Mouse (Mus musculus): ENCODE data around the gene Sycp3. TPM values are rescaled to one million over a fixed set of nuclear protein-coding genes. Genes with fewer than 3 reads are reported as not detected.
A peak's percentile ranks its signal among the peaks of the same experiment; 100 is the strongest.

The Sycp3 gene
- total and polyA plus RNA-seq, 2 experiments from 2014 or later = 0.50 TPM; not detected in 1

- ATAC-seq = no peak
- 80% methylated on average over 11 of the region's 11 CpGs for WGBS
Measured at GRCm38 (mm10) chr10:88496864-88497564, 37.6 kb downstream of the Sycp3 start.

GRCm38 (mm10) chr10:88499993-88500392 lies 40.6 kb downstream of the Sycp3 start:
- no peak overlapping the region for H3K27ac ChIP-seq
- no peak for TF ChIP-seq CTCF (IDR thresholded peaks at IDR 0.05; ENCODE audit: low read depth)

More at GRCm38 (mm10) chr10:88496864-88497564, 37.6 kb downstream of the Sycp3 start:
- Histone ChIP-seq H3K4me2 (ENCODE audit: low read depth, low read length) (no peak overlapping the region), H3K4me1 (ENCODE audit: insufficient read depth, low read length) (peaks cover 5% of the 10 kb centered on the region; the same call in 1 of the 2 replicates), H3K4me3 (ENCODE audit: low read length) (no peak overlapping the region), H3K27me3 (ENCODE audit: insufficient read depth, low read length) (no peaks in the 10 kb centered on the region), H3K9ac (replicated peaks; ENCODE audit: low read length) (no peak overlapping the region), H3K36me3 (ENCODE audit: insufficient read depth, low read length) (no peaks in the 10 kb centered on the region), H3K27ac (no peak overlapping the region), H3K9me3 (ENCODE audit: low read length) (no peaks in the 10 kb centered on the region)
- no peak for DNase-seq (ENCODE audit: low spot score)
- no peak for TF ChIP-seq CTCF (IDR thresholded peaks at IDR 0.05; ENCODE audit: low read depth)

GRCm38 (mm10) chr10:88501370-88501769 lies 42.0 kb downstream of the Sycp3 start:
- WGBS = 86% methylated on average over 10 of the region's 10 CpGs
- no peak overlapping the region for H3K4me2 ChIP-seq (ENCODE audit: low read depth, low read length)
- no peak for TF ChIP-seq CTCF (IDR thresholded peaks at IDR 0.05; ENCODE audit: low read depth)
- DNase-seq (ENCODE audit: low spot score) = no peak
- no peak overlapping the region for H3K4me3 ChIP-seq (ENCODE audit: low read length)
- ATAC-seq = no peak
- H3K9ac ChIP-seq (replicated peaks; ENCODE audit: low read length) = no peak overlapping the region
- H3K9me3 ChIP-seq (ENCODE audit: low read length) = no peaks in the 10 kb centered on the region
- no peaks in the 10 kb centered on the region for H3K36me3 ChIP-seq (ENCODE audit: insufficient read depth, low read length)
- no peak overlapping the region for H3K27ac ChIP-seq
- H3K4me1 ChIP-seq (ENCODE audit: insufficient read depth, low read length) = peaks cover 12% of the 10 kb centered on the region; the same call in 1 of the 2 replicates
- H3K27me3 ChIP-seq (ENCODE audit: insufficient read depth, low read length) = no peaks in the 10 kb centered on the region

More at GRCm38 (mm10) chr10:88499993-88500392, 40.6 kb downstream of the Sycp3 start:
- no peak for ATAC-seq
- Histone ChIP-seq H3K4me1 (ENCODE audit: insufficient read depth, low read length) (peaks cover 12% of the 10 kb centered on the region; the same call in 1 of the 2 replicates), H3K9me3 (ENCODE audit: low read length) (no peaks in the 10 kb centered on the region), H3K9ac (replicated peaks; ENCODE audit: low read length) (no peak overlapping the region), H3K4me2 (ENCODE audit: low read depth, low read length) (no peak overlapping the region), H3K36me3 (ENCODE audit: insufficient read depth, low read length) (no peaks in the 10 kb centered on the region), H3K4me3 (ENCODE audit: low read length) (no peak overlapping the region), H3K27me3 (ENCODE audit: insufficient read depth, low read length) (no peaks in the 10 kb centered on the region)
- DNase-seq (ENCODE audit: low spot score) = no peak
- 60% methylated on average over 5 of the region's 5 CpGs for WGBS

GRCm38 (mm10) chr10:88501886-88502765 lies 42.8 kb downstream of the Sycp3 start:
- Histone ChIP-seq H3K4me1 (ENCODE audit: insufficient read depth, low read length) (peaks cover 12% of the 10 kb centered on the region; the same call in 1 of the 2 replicates), H3K27ac (no peak overlapping the region), H3K4me2 (ENCODE audit: low read depth, low read length) (peak overlapping the region; percentile 94), H3K36me3 (ENCODE audit: insufficient read depth, low read length) (no peaks in the 10 kb centered on the region), H3K27me3 (ENCODE audit: insufficient read depth, low read length) (no peaks in the 10 kb centered on the region), H3K9ac (replicated peaks; ENCODE audit: low read length) (peak overlapping the region; percentile 4; the same call in 1 of the 2 replicates), H3K9me3 (ENCODE audit: low read length) (no peaks in the 10 kb centered on the region), H3K4me3 (ENCODE audit: low read length) (peak overlapping the region; percentile 80)
- ATAC-seq (no peak), DNase-seq (ENCODE audit: low spot score) (peak; percentile 28)
- 50% methylated on average over 13 of the region's 13 CpGs for WGBS
- TF ChIP-seq CTCF (IDR thresholded peaks at IDR 0.05; ENCODE audit: low read depth) = no peak

GRCm38 (mm10) chr10:88502919-88503318 lies 43.5 kb downstream of the Sycp3 start:
- TF ChIP-seq CTCF (IDR thresholded peaks at IDR 0.05; ENCODE audit: low read depth) = no peak
- Histone ChIP-seq H3K36me3 (ENCODE audit: insufficient read depth, low read length) (no peaks in the 10 kb centered on the region), H3K4me1 (ENCODE audit: insufficient read depth, low read length) (peaks cover 12% of the 10 kb centered on the region; the same call in 1 of the 2 replicates), H3K4me2 (ENCODE audit: low read depth, low read length) (peak overlapping the region; percentile 94), H3K9me3 (ENCODE audit: low read length) (no peaks in the 10 kb centered on the region), H3K9ac (replicated peaks; ENCODE audit: low read length) (peak overlapping the region; percentile 94), H3K27me3 (ENCODE audit: insufficient read depth, low read length) (no peaks in the 10 kb centered on the region), H3K27ac (peak overlapping the region; percentile 85), H3K4me3 (ENCODE audit: low read length) (peak overlapping the region; percentile 80)
- ATAC-seq (no peak), DNase-seq (ENCODE audit: low spot score) (no peak)
- 46% methylated on average over 4 of the region's 4 CpGs for WGBS

- H3K4me3 ChIP-seq (ENCODE audit: low read length) = peak within 1 kb of the TSS; percentile 80
- peak within 1 kb of the TSS; percentile 85 for H3K27ac ChIP-seq
- TF ChIP-seq CTCF (IDR thresholded peaks at IDR 0.05; ENCODE audit: low read depth) = no peak; the same call in 1 of the 2 replicates
- peak within 1 kb of the TSS; percentile 94 for H3K4me2 ChIP-seq (ENCODE audit: low read depth, low read length)
- peak within 1 kb of the TSS; percentile 94 for H3K9ac ChIP-seq (replicated peaks; ENCODE audit: low read length)
- peak; percentile 92 for DNase-seq (ENCODE audit: low spot score)
- ATAC-seq = peak; percentile 97
- H3K27me3 ChIP-seq (ENCODE audit: insufficient read depth, low read length) = no peaks in the 10 kb centered on the region
- no peaks in the 10 kb centered on the region for H3K36me3 ChIP-seq (ENCODE audit: insufficient read depth, low read length)
- under 1% methylated on average over 66 of the region's 80 CpGs for WGBS
- H3K4me1 ChIP-seq (ENCODE audit: insufficient read depth, low read length) = peaks cover 12% of the 10 kb centered on the region; the same call in 1 of the 2 replicates
- no peaks in the 10 kb centered on the region for H3K9me3 ChIP-seq (ENCODE audit: low read length)
Measured at GRCm38 (mm10) chr10:88503421-88504314, 44.3 kb downstream of the Sycp3 start, which contains the start of gene Chpt1. Gene Chpt1 (minus strand): TSS chr10:88504073.

Data from hindbrain, postnatal 0 days (tissue).